Mouse (Mus musculus) limb, embryonic 12.5 days (tissue): ENCODE measurements around the gene Hoxa13. TPM values are rescaled to one million over a fixed set of nuclear protein-coding genes. Genes with fewer than 3 reads are reported as not detected.

Experiments
- ATAC-seq: fragments of 200-750 bp; cut with Nextera tagmentation; 2 replicates; pipeline ENCODE4 v1.8.0; 2017; ENCODE audit warnings: low read depth, moderate TSS enrichment; ENCODE audit not compliant: insufficient number of reproducible peaks, insufficient read depth, low FRiP score, low TSS enrichment
- H3K27ac ChIP-seq: fragments of 300-500 bp; sonication (generic); 2 replicates; pipeline ENCODE4 v1.5.1; 2016; ENCODE audit warnings: mild to moderate bottlenecking, moderate library complexity
- H3K27me3 ChIP-seq: fragments of 300-500 bp; sonication (generic); 2 replicates; pipeline ENCODE4 v1.6.1; 2016; ENCODE audit warnings: mild to moderate bottlenecking, moderate library complexity
- H3K36me3 ChIP-seq: fragments of 300-500 bp; sonication (generic); 2 replicates; pipeline ENCODE4 v1.6.1; 2016; ENCODE audit warnings: mild to moderate bottlenecking, moderate library complexity
- H3K4me1 ChIP-seq: fragments of 300-500 bp; sonication (generic); replicated peaks from 2 replicates; pipeline ENCODE4 v1.6.1; 2016
- H3K4me2 ChIP-seq: fragments of 300-500 bp; sonication (generic); 2 replicates; pipeline ENCODE4 v1.6.1; 2016; ENCODE audit warnings: mild to moderate bottlenecking, moderate library complexity
- H3K4me3 ChIP-seq: fragments of 300-500 bp; sonication (generic); replicated peaks from 2 replicates; pipeline ENCODE4 v1.5.1; 2016; ENCODE audit warnings: mild to moderate bottlenecking
- H3K9ac ChIP-seq: fragments of 300-500 bp; sonication (generic); replicated peaks from 2 replicates; pipeline ENCODE4 v1.6.1; 2016; ENCODE audit warnings: mild to moderate bottlenecking, moderate library complexity
- H3K9me3 ChIP-seq: fragments of 300-500 bp; sonication (generic); 2 replicates; pipeline ENCODE4 v1.6.1; 2016; ENCODE audit warnings: mild to moderate bottlenecking, moderate library complexity
- WGBS: fragments of 180-500 bp; shearing (Covaris S2); methylation state at CpG from one replicate; pipeline ENCODE4 v1.1.7; 2016; 5-methylcytosine and 5-hydroxymethylcytosine counted together
- polyA plus RNA-seq: library from polyadenylated mRNA; unstranded; fragments of >200 nt; fragmentation: Nextera tagmentation; extraction: Ambion mirVana; gene quantifications from 2 replicates; pipeline ENCODE4 v1.2.1, GENCODE M21; 2016

The Hoxa13 gene
- polyA plus RNA-seq, 1 experiment from 2014 or later = 34.1 TPM

GRCm38 (mm10) chr6:52268756-52269155 is 8.1 kb upstream of the Hoxa13 start:
- Histone ChIP-seq H3K27me3 (peaks cover 76% of the 10 kb centered on the region), H3K4me1 (peaks cover 47% of the 10 kb centered on the region), H3K4me3 (no peak overlapping the region), H3K9me3 (no peaks in the 10 kb centered on the region), H3K27ac (0 out of 2 replicates have a peak overlapping the region, but pooled peaks have one; percentile 29), H3K36me3 (no peaks in the 10 kb centered on the region), H3K4me2 (peak overlapping the region; percentile 46), H3K9ac (no peak overlapping the region; the same call in 1 of the 2 replicates)
- WGBS = 4% methylated on average over 3 of the region's 3 CpGs
- no peak for ATAC-seq

GRCm38 (mm10) chr6:52268341-52268740 is 7.7 kb upstream of the Hoxa13 start:
- Histone ChIP-seq H3K4me2 (peak overlapping the region; percentile 46), H3K9ac (peak overlapping the region; percentile 49; the same call in 1 of the 2 replicates), H3K4me1 (peaks cover 43% of the 10 kb centered on the region), H3K36me3 (no peaks in the 10 kb centered on the region), H3K27ac (0 out of 2 replicates have a peak overlapping the region, but pooled peaks have one; percentile 29), H3K27me3 (peaks cover 73% of the 10 kb centered on the region), H3K9me3 (no peaks in the 10 kb centered on the region), H3K4me3 (no peak overlapping the region)
- ATAC-seq = no peak
- WGBS = 6% methylated on average over 7 of the region's 7 CpGs

- 11% methylated on average over 3 of the region's 3 CpGs for WGBS
- Histone ChIP-seq H3K36me3 (no peaks in the 10 kb centered on the region), H3K27me3 (peaks cover 71% of the 10 kb centered on the region), H3K4me2 (peak overlapping the region; percentile 46), H3K4me1 (peaks cover 36% of the 10 kb centered on the region), H3K9me3 (no peaks in the 10 kb centered on the region), H3K27ac (no peak overlapping the region), H3K4me3 (no peak overlapping the region), H3K9ac (peak overlapping the region; percentile 49; the same call in 1 of the 2 replicates)
- no peak for ATAC-seq
These were observed 7.0 kb upstream of the Hoxa13 start for GRCm38 (mm10) chr6:52267691-52268090.

GRCm38 (mm10) chr6:52267221-52267620 is 6.5 kb upstream of the Hoxa13 start:
- peaks cover 71% of the 10 kb centered on the region for H3K27me3 ChIP-seq
- no peaks in the 10 kb centered on the region for H3K36me3 ChIP-seq
- WGBS = 21% methylated on average over 5 of the region's 5 CpGs
- H3K9me3 ChIP-seq = no peaks in the 10 kb centered on the region
- no peak for ATAC-seq
- H3K4me1 ChIP-seq = peaks cover 35% of the 10 kb centered on the region
- no peak overlapping the region; the same call in 1 of the 2 replicates for H3K4me3 ChIP-seq
- H3K27ac ChIP-seq = no peak overlapping the region
- H3K4me2 ChIP-seq = peak overlapping the region; percentile 96
- peak overlapping the region; percentile 99 for H3K9ac ChIP-seq

- H3K4me3 ChIP-seq = peak overlapping the region; percentile 99
- peak overlapping the region; percentile 96 for H3K4me2 ChIP-seq
- H3K27me3 ChIP-seq = peaks cover 74% of the 10 kb centered on the region
- no peak for ATAC-seq
- no peaks in the 10 kb centered on the region for H3K9me3 ChIP-seq
- no peaks in the 10 kb centered on the region for H3K36me3 ChIP-seq
- under 1% methylated on average over 9 of the region's 9 CpGs for WGBS
- peak overlapping the region; percentile 98 for H3K27ac ChIP-seq
- H3K9ac ChIP-seq = peak overlapping the region; percentile 99
- H3K4me1 ChIP-seq = peaks cover 35% of the 10 kb centered on the region
These were observed 5.9 kb upstream of the Hoxa13 start for GRCm38 (mm10) chr6:52266666-52266985.

- peak overlapping the region; percentile 99 for H3K9ac ChIP-seq
- under 1% methylated on average over 19 of the region's 19 CpGs for WGBS
- H3K9me3 ChIP-seq = no peaks in the 10 kb centered on the region
- no peak for ATAC-seq
- H3K4me3 ChIP-seq = peak overlapping the region; percentile 99
- H3K36me3 ChIP-seq = no peaks in the 10 kb centered on the region
- peaks cover 34% of the 10 kb centered on the region for H3K4me1 ChIP-seq
- peaks cover 74% of the 10 kb centered on the region for H3K27me3 ChIP-seq
- peak overlapping the region; percentile 98 for H3K27ac ChIP-seq
- H3K4me2 ChIP-seq = peak overlapping the region; percentile 96
These were observed 5.4 kb upstream of the Hoxa13 start for GRCm38 (mm10) chr6:52265913-52266665.

- Histone ChIP-seq H3K27ac (peak overlapping the region; percentile 98), H3K9ac (peak overlapping the region; percentile 99), H3K36me3 (no peaks in the 10 kb centered on the region), H3K4me1 (peaks cover 30% of the 10 kb centered on the region), H3K27me3 (peaks cover 71% of the 10 kb centered on the region), H3K4me3 (peak overlapping the region; percentile 99), H3K9me3 (no peaks in the 10 kb centered on the region), H3K4me2 (peak overlapping the region; percentile 96)
- WGBS = under 1% methylated on average over 18 of the region's 18 CpGs
- no peak for ATAC-seq
These were observed 4.7 kb upstream of the Hoxa13 start for GRCm38 (mm10) chr6:52265306-52265912.

GRCm38 (mm10) chr6:52264106-52264790 is 3.6 kb upstream of the Hoxa13 start:
- peaks cover 35% of the 10 kb centered on the region for H3K4me1 ChIP-seq
- H3K9ac ChIP-seq = peak overlapping the region; percentile 99
- no peaks in the 10 kb centered on the region for H3K36me3 ChIP-seq
- 6% methylated on average over 5 of the region's 5 CpGs for WGBS
- no peak for ATAC-seq
- peaks cover 67% of the 10 kb centered on the region for H3K27me3 ChIP-seq
- H3K9me3 ChIP-seq = no peaks in the 10 kb centered on the region
- peak overlapping the region; percentile 99 for H3K4me3 ChIP-seq
- peak overlapping the region; percentile 98 for H3K27ac ChIP-seq
- peak overlapping the region; percentile 96 for H3K4me2 ChIP-seq

GRCm38 (mm10) chr6:52263321-52263585 is 2.6 kb upstream of the Hoxa13 start:
- Histone ChIP-seq H3K36me3 (peaks cover 3% of the 10 kb centered on the region; the same call in 1 of the 2 replicates), H3K4me2 (peak overlapping the region; percentile 96), H3K4me3 (peak overlapping the region; percentile 99), H3K9me3 (no peaks in the 10 kb centered on the region), H3K27ac (peak overlapping the region; percentile 98), H3K9ac (peak overlapping the region; percentile 99), H3K27me3 (peaks cover 58% of the 10 kb centered on the region), H3K4me1 (peaks cover 26% of the 10 kb centered on the region)
- 4% methylated on average over 6 of the region's 6 CpGs for WGBS
- ATAC-seq = no peak

- peak overlapping the region; percentile 98 for H3K27ac ChIP-seq
- no peaks in the 10 kb centered on the region for H3K9me3 ChIP-seq
- ATAC-seq = no peak
- 1% methylated on average over 24 of the region's 24 CpGs for WGBS
- peaks cover 26% of the 10 kb centered on the region for H3K4me1 ChIP-seq
- peak overlapping the region; percentile 99 for H3K9ac ChIP-seq
- peaks cover 59% of the 10 kb centered on the region for H3K27me3 ChIP-seq
- peaks cover 3% of the 10 kb centered on the region; the same call in 1 of the 2 replicates for H3K36me3 ChIP-seq
- H3K4me2 ChIP-seq = peak overlapping the region; percentile 96
- peak overlapping the region; percentile 99 for H3K4me3 ChIP-seq
These were observed 2.0 kb upstream of the Hoxa13 start for GRCm38 (mm10) chr6:52262463-52263320.
